7 mouse cellular contexts compared by ENCODE assay signal in genomic region chr4:32833494-32834282, GRCm38 (mm10). TPM values are rescaled to one million over a fixed set of nuclear protein-coding genes. Genes with fewer than 3 reads are reported as not detected.
DNase-seq lines count a peak whose midpoint lies in the region; ATAC-seq lines count a peak whose summit lies in the region.

No protein-coding gene starts in this region.

- peak; percentile 75 for DNase-seq in MEL-GATA-1-ER (ENCODE audit: extremely low read depth, low read depth)
- no peak for DNase-seq in ovary, postnatal 10 days (ENCODE audit: low spot score)
- no peak for DNase-seq in urinary bladder, adult 18-20 months (ENCODE audit: low spot score in 2 of 2)
- DNase-seq in left cerebral cortex, adult 11 months (ENCODE audit: low spot score): no peak

- WGBS in forebrain, embryonic 16.5 days: 41% methylated on average over 17 of the region's 17 CpGs
- WGBS in liver, embryonic 15.5 days (ENCODE audit: insufficient replicate concordance): 46% methylated on average over 17 of the region's 17 CpGs

- H3K4me2 ChIP-seq in forebrain, embryonic 16.5 days (ENCODE audit: low read length): peak overlapping the region; percentile 52
- peak overlapping the region; percentile 52 for H3K4me2 ChIP-seq in liver, embryonic 15.5 days

- H3K27me3 ChIP-seq in forebrain, embryonic 16.5 days (replicated peaks; ENCODE audit: control insufficient read depth, insufficient read depth, low read length): no peaks in the 10 kb centered on the region
- H3K27me3 ChIP-seq in liver, embryonic 15.5 days: no peaks in the 10 kb centered on the region

- ATAC-seq in forebrain, embryonic 16.5 days: peak; percentile 86
- ATAC-seq in liver, embryonic 15.5 days (ENCODE audit: insufficient read depth): no peak

- peak overlapping the region; percentile 30 for H3K4me3 ChIP-seq in brown adipose tissue, adult 24 weeks (ENCODE audit: insufficient read depth, low read depth, low read length)
- peak overlapping the region; percentile 38 for H3K4me3 ChIP-seq in forebrain, embryonic 16.5 days (replicated peaks; ENCODE audit: low read length)
- 0 out of 2 replicates have a peak overlapping the region, but pooled peaks have one; percentile 8 for H3K4me3 ChIP-seq in liver, embryonic 15.5 days (replicated peaks)

- no peaks in the 10 kb centered on the region for H3K4me1 ChIP-seq in brown adipose tissue, adult 24 weeks (ENCODE audit: control insufficient read depth, insufficient read depth, insufficient read length, low read length)
- H3K4me1 ChIP-seq in forebrain, embryonic 16.5 days (replicated peaks; ENCODE audit: control insufficient read depth, insufficient read depth, low read length): peaks cover 4% of the 10 kb centered on the region; the same call in 1 of the 2 replicates
- H3K4me1 ChIP-seq in liver, embryonic 15.5 days (replicated peaks): peaks cover 11% of the 10 kb centered on the region

- H3K9ac ChIP-seq in forebrain, embryonic 16.5 days (replicated peaks; ENCODE audit: low read depth, low read length): 0 out of 2 replicates have a peak overlapping the region, but pooled peaks have one; percentile 7
- no peak overlapping the region for H3K9ac ChIP-seq in liver, embryonic 15.5 days

- H3K36me3 ChIP-seq in forebrain, embryonic 16.5 days (ENCODE audit: control insufficient read depth, insufficient read depth): no peaks in the 10 kb centered on the region
- H3K36me3 ChIP-seq in liver, embryonic 15.5 days (replicated peaks): no peaks in the 10 kb centered on the region

- no peak overlapping the region for H3K27ac ChIP-seq in brown adipose tissue, adult 24 weeks (replicated peaks; ENCODE audit: low read depth, low read length)
- H3K27ac ChIP-seq in forebrain, embryonic 16.5 days (ENCODE audit: low read length): no peak overlapping the region
- no peak overlapping the region for H3K27ac ChIP-seq in liver, embryonic 15.5 days (replicated peaks)

- H3K9me3 ChIP-seq in forebrain, embryonic 16.5 days (ENCODE audit: control insufficient read depth, low read length): no peaks in the 10 kb centered on the region
- no peaks in the 10 kb centered on the region for H3K9me3 ChIP-seq in liver, embryonic 15.5 days (replicated peaks)

RNA-seq across cellular contexts. Expression of gene Lyrm2, which starts 33.6 kb away (rescaled TPM):
- polyA plus RNA-seq in brown adipose tissue, adult 24 weeks (2012; ENCODE audit: insufficient read depth, insufficient read length, missing spikeins): 60.1 and 78.8 TPM in 2 replicates
- 118 and 123 TPM in 2 replicates for polyA plus RNA-seq in forebrain, embryonic 16.5 days (2015; fragmentation: Nextera tagmentation; extraction: Ambion mirVana)
- polyA plus RNA-seq in liver, embryonic 15.5 days (2015; fragmentation: Nextera tagmentation; extraction: Ambion mirVana): 24.4 and 28.7 TPM in 2 replicates
